Mouse (Mus musculus) naive thymus-derived CD4-positive, alpha-beta T cell, adult 5 months (primary cell): ENCODE data around the gene Sesn1. TPM values are rescaled to one million over a fixed set of nuclear protein-coding genes. Genes with fewer than 3 reads are reported as not detected.

Experiments used
- polyA plus RNA-seq: library from polyadenylated mRNA; unstranded; fragments of 100-300 nt; shearing (Covaris generic); gene quantifications from one replicate; pipeline ENCODE4 v1.2.1, GENCODE M21; 2017

The Sesn1 gene
- polyA plus RNA-seq = 105 TPM

DNA sequence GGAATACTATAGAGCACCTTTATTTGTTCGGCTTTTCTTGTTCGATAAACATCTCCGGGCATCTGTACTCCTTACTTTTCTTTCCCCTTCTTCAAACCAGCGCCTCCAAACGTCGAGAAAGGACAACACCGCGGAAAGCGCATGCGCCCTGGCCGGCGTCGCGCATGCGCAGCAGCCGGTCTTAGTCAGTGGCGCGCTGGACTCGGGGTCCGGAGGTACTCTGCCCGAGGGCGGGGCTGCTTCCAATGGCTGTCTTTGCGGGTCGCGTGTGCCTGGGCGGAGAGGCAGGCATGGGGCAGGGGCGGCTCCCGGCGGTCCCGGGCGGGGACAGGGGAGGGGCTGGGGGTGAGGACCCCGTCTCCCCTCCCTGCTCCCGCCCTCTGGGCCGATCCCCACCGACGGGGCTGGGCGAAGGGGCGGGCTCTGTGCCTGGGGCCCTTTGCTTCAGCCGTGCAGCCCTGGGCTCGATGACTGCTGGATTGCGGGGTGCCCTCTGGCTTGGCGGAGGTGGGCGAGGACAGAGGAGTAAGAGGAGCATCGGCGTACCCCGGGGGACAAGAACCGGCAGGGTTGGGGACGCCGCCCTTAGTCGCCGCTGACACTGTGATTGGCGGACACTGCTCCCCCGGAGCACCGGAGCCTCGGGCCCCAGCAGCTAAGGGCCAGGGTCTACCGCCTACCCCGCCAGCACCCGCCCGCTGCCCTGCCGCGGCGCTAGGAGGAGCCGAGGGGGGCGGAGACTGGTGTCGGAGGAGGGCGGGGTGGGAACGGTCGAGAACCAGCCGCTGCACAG lies at the start of gene Sesn1, which contains the start of gene Cep57l1:
Gene Sesn1, plus strand, starts transcription at position 165 of the 793 bp plus-strand sequence.
Gene Cep57l1, minus strand, starts transcription at position 101 of the 793 bp plus-strand sequence.

Other genes with a start within 250 kb of the Sesn1 start
- gene Ccdc162, start 93.3 kb upstream of the Sesn1 start, polyA plus RNA-seq = 1.8 TPM
- gene Cep57l1, start 64 bp upstream of the Sesn1 start, polyA plus RNA-seq = 13.1 TPM
- gene Armc2, start 208.5 kb downstream of the Sesn1 start, polyA plus RNA-seq = 0.10 TPM